11 mouse cellular contexts compared by ENCODE assay signal in genomic region chr5:30406876-30407275, GRCm38 (mm10). TPM values are rescaled to one million over a fixed set of nuclear protein-coding genes. Genes with fewer than 3 reads are reported as not detected.
DNase-seq lines count a peak whose midpoint lies in the region; ATAC-seq and TF ChIP-seq lines count a peak whose summit lies in the region.
"Had no signal": no experiment of that assay in that cellular context is flagged by ENCODE, and none has a peak within 500 bp of the region (broad histone marks: within the 10 kb centered on the region; RNA-seq: fewer than 3 reads in every experiment).

No protein-coding gene starts in this region.

- H3K4me3 ChIP-seq in forebrain, embryonic 11.5 days (ENCODE audit: low read depth, low read length) = no peak overlapping the region
- H3K4me3 ChIP-seq in forebrain, postnatal 0 days (ENCODE audit: low read depth, low read length) = no peak overlapping the region
- H3K4me3 ChIP-seq in neural tube, embryonic 11.5 days (ENCODE audit: low read depth, low read length) = no peak overlapping the region
- no peak overlapping the region for H3K4me3 ChIP-seq in forebrain, embryonic 14.5 days (ENCODE audit: low read depth, low read length)
- no peak overlapping the region for H3K4me3 ChIP-seq in midbrain, postnatal 0 days (ENCODE audit: low read depth, low read length)
- H3K4me3 ChIP-seq: myocyte had no signal

- no peaks in the 10 kb centered on the region for H3K9me3 ChIP-seq in forebrain, embryonic 11.5 days (ENCODE audit: control insufficient read depth, low read length)
- no peaks in the 10 kb centered on the region for H3K9me3 ChIP-seq in forebrain, postnatal 0 days (ENCODE audit: low read length)
- H3K9me3 ChIP-seq in neural tube, embryonic 11.5 days (ENCODE audit: control insufficient read depth, low read length) = no peaks in the 10 kb centered on the region
- no peaks in the 10 kb centered on the region for H3K9me3 ChIP-seq in forebrain, embryonic 14.5 days (replicated peaks; ENCODE audit: control insufficient read depth, low read length)
- H3K9me3 ChIP-seq in midbrain, postnatal 0 days (ENCODE audit: low read length) = no peaks in the 10 kb centered on the region

- WGBS in forebrain, embryonic 11.5 days = 7% methylated on average over 9 of the region's 9 CpGs
- WGBS in forebrain, postnatal 0 days = 7% methylated on average over 9 of the region's 9 CpGs
- 20% methylated on average over 9 of the region's 9 CpGs for WGBS in neural tube, embryonic 11.5 days
- WGBS in forebrain, embryonic 14.5 days = 3% methylated on average over 9 of the region's 9 CpGs
- 6% methylated on average over 9 of the region's 9 CpGs for WGBS in midbrain, postnatal 0 days

- H3K9ac ChIP-seq in forebrain, embryonic 11.5 days (ENCODE audit: low read length) = peak overlapping the region; percentile 2; the same call in 1 of the 2 replicates
- H3K9ac ChIP-seq in forebrain, postnatal 0 days = no peak overlapping the region
- no peak overlapping the region for H3K9ac ChIP-seq in neural tube, embryonic 11.5 days (ENCODE audit: low read length)
- H3K9ac ChIP-seq in forebrain, embryonic 14.5 days (ENCODE audit: low read length) = no peak overlapping the region
- H3K9ac ChIP-seq in midbrain, postnatal 0 days (replicated peaks; ENCODE audit: low read length, poor library complexity, severe bottlenecking) = no peak overlapping the region

- intact Hi-C loops in gastrocnemius, postnatal 36 days (cut with DNase I) = no loop called here

- no peak overlapping the region for H3K27ac ChIP-seq in forebrain, embryonic 11.5 days (ENCODE audit: low read depth, low read length)
- no peak overlapping the region for H3K27ac ChIP-seq in forebrain, postnatal 0 days (ENCODE audit: low read depth, low read length)
- no peak overlapping the region for H3K27ac ChIP-seq in neural tube, embryonic 11.5 days (ENCODE audit: low read depth, low read length)
- no peak overlapping the region for H3K27ac ChIP-seq in forebrain, embryonic 14.5 days (ENCODE audit: low read depth, low read length)
- H3K27ac ChIP-seq in midbrain, postnatal 0 days (ENCODE audit: low read depth, low read length) = no peak overlapping the region

- no peak for TF ChIP-seq CTCF in forebrain, postnatal 0 days (IDR thresholded peaks at IDR 0.05; ENCODE audit: low read depth)
- TF ChIP-seq CTCF in midbrain, postnatal 0 days (IDR thresholded peaks at IDR 0.05) = no peak

- H3K36me3 ChIP-seq in forebrain, embryonic 11.5 days (ENCODE audit: control insufficient read depth, insufficient read depth, low read length) = no peaks in the 10 kb centered on the region
- H3K36me3 ChIP-seq in forebrain, postnatal 0 days (ENCODE audit: insufficient read depth) = no peaks in the 10 kb centered on the region
- H3K36me3 ChIP-seq in neural tube, embryonic 11.5 days (ENCODE audit: control insufficient read depth, insufficient read depth, low read length) = no peaks in the 10 kb centered on the region
- H3K36me3 ChIP-seq in forebrain, embryonic 14.5 days (ENCODE audit: control insufficient read depth, insufficient read depth, low read length) = no peaks in the 10 kb centered on the region
- no peaks in the 10 kb centered on the region for H3K36me3 ChIP-seq in midbrain, postnatal 0 days (ENCODE audit: insufficient read depth, low read length)

- DNase-seq in forebrain, embryonic 11.5 days (ENCODE audit: low spot score) = peak; percentile 59
- DNase-seq in forebrain, postnatal 0 days = no peak
- DNase-seq in neural tube, embryonic 11.5 days (ENCODE audit: low spot score) = no peak
- DNase-seq in neural tube, embryonic 10.5 days (ENCODE audit: extremely low spot score, low spot score) = no peak
- DNase-seq in forebrain, embryonic 14.5 days (ENCODE audit: low spot score) = peak; percentile 36
- DNase-seq in midbrain, postnatal 0 days (ENCODE audit: low spot score) = peak; percentile 35
- DNase-seq in spleen, adult 18-20 months = no peak
- no peak for DNase-seq in gastrocnemius, postnatal 36 days

- peaks cover 8% of the 10 kb centered on the region for H3K4me1 ChIP-seq in forebrain, embryonic 11.5 days (replicated peaks; ENCODE audit: control insufficient read depth, insufficient read depth, low read length)
- no peaks in the 10 kb centered on the region for H3K4me1 ChIP-seq in forebrain, postnatal 0 days (ENCODE audit: insufficient read depth)
- H3K4me1 ChIP-seq in neural tube, embryonic 11.5 days (ENCODE audit: control insufficient read depth, insufficient read depth, low read length) = peaks cover 4% of the 10 kb centered on the region; the same call in 1 of the 2 replicates
- H3K4me1 ChIP-seq in forebrain, embryonic 14.5 days (ENCODE audit: control insufficient read depth, insufficient read depth, low read length) = no peaks in the 10 kb centered on the region
- H3K4me1 ChIP-seq in midbrain, postnatal 0 days (ENCODE audit: insufficient read depth, low read length) = peaks cover 4% of the 10 kb centered on the region

- no peaks in the 10 kb centered on the region; the same call in 1 of the 2 replicates for H3K27me3 ChIP-seq in forebrain, embryonic 11.5 days (ENCODE audit: control insufficient read depth, insufficient read depth, low read length)
- H3K27me3 ChIP-seq in forebrain, postnatal 0 days (ENCODE audit: insufficient read depth, low read length) = no peaks in the 10 kb centered on the region
- H3K27me3 ChIP-seq in neural tube, embryonic 11.5 days (ENCODE audit: control insufficient read depth, insufficient read depth, low read length) = no peaks in the 10 kb centered on the region
- H3K27me3 ChIP-seq in forebrain, embryonic 14.5 days (replicated peaks; ENCODE audit: control insufficient read depth, insufficient read depth, low read length) = no peaks in the 10 kb centered on the region
- H3K27me3 ChIP-seq in midbrain, postnatal 0 days (ENCODE audit: insufficient read depth, low read length) = no peaks in the 10 kb centered on the region

- ATAC-seq in forebrain, embryonic 11.5 days (replicated peaks; ENCODE audit: low FRiP score) = no peak
- no peak for ATAC-seq in forebrain, postnatal 0 days
- ATAC-seq in neural tube, embryonic 11.5 days (ENCODE audit: insufficient read depth, low FRiP score, low TSS enrichment) = no peak
- no peak; the same call in 1 of the 2 replicates for ATAC-seq in forebrain, embryonic 14.5 days
- ATAC-seq in midbrain, postnatal 0 days (ENCODE audit: low FRiP score) = peak; percentile 54; the same call in 1 of the 2 replicates

- H3K4me2 ChIP-seq in forebrain, embryonic 11.5 days (ENCODE audit: low read depth, low read length, severe bottlenecking) = peak overlapping the region; percentile 20; the same call in 1 of the 2 replicates
- H3K4me2 ChIP-seq in forebrain, postnatal 0 days (ENCODE audit: low read depth) = no peak overlapping the region
- peak overlapping the region; percentile 9; the same call in 1 of the 2 replicates for H3K4me2 ChIP-seq in neural tube, embryonic 11.5 days (ENCODE audit: low read depth)
- peak overlapping the region; percentile 32 for H3K4me2 ChIP-seq in forebrain, embryonic 14.5 days (ENCODE audit: low read length)
- H3K4me2 ChIP-seq in midbrain, postnatal 0 days (ENCODE audit: low read depth, low read length, poor library complexity, severe bottlenecking) = no peak overlapping the region

RNA-seq across cellular contexts. Expression of gene Otof, which starts 54.9 kb away (rescaled TPM):
- 0.09 and 0.13 TPM in 2 replicates for polyA plus RNA-seq in forebrain, embryonic 11.5 days (2014; fragmentation: Nextera tagmentation; extraction: Ambion mirVana)
- 5.9 and 7.6 TPM in 2 replicates for total RNA-seq in forebrain, postnatal 0 days (2014; rRNA removed)
- 1.7 and 3.0 TPM in 2 replicates for polyA plus RNA-seq in forebrain, postnatal 0 days (2015; fragmentation: Nextera tagmentation; extraction: Ambion mirVana)
- 0.04 and 0.18 TPM in 2 replicates for polyA plus RNA-seq in neural tube, embryonic 11.5 days (2014; fragmentation: Nextera tagmentation; extraction: Ambion mirVana)
- 0.55 and 0.91 TPM in 2 replicates for polyA plus RNA-seq in forebrain, embryonic 14.5 days (2014; fragmentation: Nextera tagmentation; extraction: Ambion mirVana)
- 6.1 and 9.9 TPM in 2 replicates for total RNA-seq in midbrain, postnatal 0 days (2014; rRNA removed)
- polyA plus RNA-seq in midbrain, postnatal 0 days (2015; fragmentation: Nextera tagmentation; extraction: Ambion mirVana) = 4.7 and 4.9 TPM in 2 replicates
- total RNA-seq in gastrocnemius, postnatal 36 days (2021) = under 1 TPM; 0.05 to 0.18 TPM
- polyA plus RNA-seq: limb, embryonic 11.5 days; myocyte had no signal

RNA-seq across cellular contexts. Expression of gene 1700001C02Rik, which starts 59.0 kb away (rescaled TPM):
- not detected in 2 replicates for polyA plus RNA-seq in forebrain, embryonic 11.5 days (2014; fragmentation: Nextera tagmentation; extraction: Ambion mirVana)
- 0.85 and 1.0 TPM in 2 replicates for total RNA-seq in forebrain, postnatal 0 days (2014; rRNA removed)
- polyA plus RNA-seq in forebrain, postnatal 0 days (2015; fragmentation: Nextera tagmentation; extraction: Ambion mirVana) = 5.2 and 6.8 TPM in 2 replicates
- polyA plus RNA-seq in neural tube, embryonic 11.5 days (2014; fragmentation: Nextera tagmentation; extraction: Ambion mirVana) = not detected in 2 replicates
- polyA plus RNA-seq in forebrain, embryonic 14.5 days (2014; fragmentation: Nextera tagmentation; extraction: Ambion mirVana) = 1.4 and 1.9 TPM in 2 replicates
- 1.4 and 1.6 TPM in 2 replicates for total RNA-seq in midbrain, postnatal 0 days (2014; rRNA removed)
- polyA plus RNA-seq in midbrain, postnatal 0 days (2015; fragmentation: Nextera tagmentation; extraction: Ambion mirVana) = 2.9 and 3.4 TPM in 2 replicates
- total RNA-seq in gastrocnemius, postnatal 36 days (2021) = not detected
- total RNA-seq: gastrocnemius, adult 8-10 months had no signal
- polyA plus RNA-seq: limb, embryonic 11.5 days; myocyte had no signal

Comparison
In these comparisons a context has a peak if more than half of its experiments do, and no peak if none do; other contexts are left out.
1. DNase-seq: peak in forebrain, embryonic 11.5 days (single experiment), forebrain, embryonic 14.5 days (single experiment) and midbrain, postnatal 0 days (single experiment); none in forebrain, postnatal 0 days (single experiment), neural tube, embryonic 11.5 days (single experiment), neural tube, embryonic 10.5 days (single experiment), spleen, adult 18-20 months (0 of 2) and gastrocnemius, postnatal 36 days (0 of 2).
2. H3K4me2 ChIP-seq: peak in forebrain, embryonic 11.5 days (single experiment), neural tube, embryonic 11.5 days (single experiment) and forebrain, embryonic 14.5 days (single experiment); none in forebrain, postnatal 0 days (single experiment) and midbrain, postnatal 0 days (single experiment).